Mouse (Mus musculus) olfactory bulb, adult 2 months (tissue): ENCODE data around the gene Polr2j.

Experiments
- CTCF ChIP-seq: fragments of 200-500 bp; IDR thresholded peaks from 2 replicates; pipeline ENCODE4 v1.5.1; 2012; ENCODE audit warnings: low read depth, mild to moderate bottlenecking, low read length, moderate library complexity; ENCODE audit not compliant: insufficient read depth
- POLR2A ChIP-seq: fragments of 200-500 bp; IDR thresholded peaks from 2 replicates; pipeline ENCODE4 v1.6.1; 2012; ENCODE audit warnings: mild to moderate bottlenecking, low read depth, low read length, moderate library complexity; ENCODE audit not compliant: insufficient read depth

- TF ChIP-seq POLR2A (no peak), CTCF (no peak)
These were observed 22.0 kb upstream of the Polr2j start for GRCm38 (mm10) chr5:136094249-136095010.
